Mouse (Mus musculus): ENCODE data around the gene Otud7a. TPM values are rescaled to one million over a fixed set of nuclear protein-coding genes. Genes with fewer than 3 reads are reported as not detected.

Otud7a gene
- polyA plus RNA-seq, 1 experiment from 2014 or later, result 0.10 TPM

- Histone ChIP-seq H3K9ac (replicated peaks) (no peak overlapping the region), H3K27ac (no peak overlapping the region), H3K4me2 (no peak overlapping the region), H3K4me3 (replicated peaks) (no peak overlapping the region), H3K27me3 (no peaks in the 10 kb centered on the region), H3K4me1 (replicated peaks) (no peaks in the 10 kb centered on the region), H3K9me3 (no peaks in the 10 kb centered on the region), H3K36me3 (no peaks in the 10 kb centered on the region)
- WGBS, result 83% methylated on average over 4 of the region's 4 CpGs
- ATAC-seq (ENCODE audit: insufficient number of reproducible peaks, insufficient read depth, low FRiP score, low TSS enrichment, low read depth), result no peak
These were observed 332.8 kb downstream of the Otud7a start for GRCm38 (mm10) chr7:63777328-63777727.

- WGBS, result 88% methylated on average over 3 of the region's 3 CpGs
- no peaks in the 10 kb centered on the region for H3K9me3 ChIP-seq
These were observed 336.3 kb downstream of the Otud7a start for GRCm38 (mm10) chr7:63780821-63781220.

GRCm38 (mm10) chr7:63789743-63790142 is 345.2 kb downstream of the Otud7a start:
- Histone ChIP-seq H3K36me3 (no peaks in the 10 kb centered on the region), H3K27ac (no peak overlapping the region), H3K27me3 (no peaks in the 10 kb centered on the region), H3K4me2 (no peak overlapping the region), H3K9ac (replicated peaks) (no peak overlapping the region), H3K4me3 (replicated peaks) (no peak overlapping the region), H3K4me1 (replicated peaks) (no peaks in the 10 kb centered on the region), H3K9me3 (no peaks in the 10 kb centered on the region)
- 80% methylated on average over 5 of the region's 5 CpGs for WGBS
- no peak for ATAC-seq (ENCODE audit: insufficient number of reproducible peaks, insufficient read depth, low FRiP score, low TSS enrichment, low read depth)

More at GRCm38 (mm10) chr7:63780821-63781220, 336.3 kb downstream of the Otud7a start:
- no peaks in the 10 kb centered on the region for H3K36me3 ChIP-seq
- H3K4me1 ChIP-seq (replicated peaks), result no peaks in the 10 kb centered on the region
- H3K4me2 ChIP-seq, result no peak overlapping the region
- H3K27ac ChIP-seq, result no peak overlapping the region
- no peaks in the 10 kb centered on the region for H3K27me3 ChIP-seq
- H3K4me3 ChIP-seq (replicated peaks), result no peak overlapping the region
- H3K9ac ChIP-seq (replicated peaks), result no peak overlapping the region
- ATAC-seq (ENCODE audit: insufficient number of reproducible peaks, insufficient read depth, low FRiP score, low TSS enrichment, low read depth), result no peak

GRCm38 (mm10) chr7:63796001-63796632 is 351.6 kb downstream of the Otud7a start:
- Histone ChIP-seq H3K9me3 (no peaks in the 10 kb centered on the region), H3K36me3 (no peaks in the 10 kb centered on the region)
- no peak for ATAC-seq (ENCODE audit: insufficient number of reproducible peaks, insufficient read depth, low FRiP score, low TSS enrichment, low read depth)

GRCm38 (mm10) chr7:63798446-63798845 is 353.9 kb downstream of the Otud7a start:
- Histone ChIP-seq H3K4me2 (no peak overlapping the region), H3K4me3 (replicated peaks) (no peak overlapping the region), H3K4me1 (replicated peaks) (no peaks in the 10 kb centered on the region), H3K9me3 (no peaks in the 10 kb centered on the region), H3K27ac (no peak overlapping the region), H3K27me3 (no peaks in the 10 kb centered on the region), H3K36me3 (no peaks in the 10 kb centered on the region), H3K9ac (replicated peaks) (no peak overlapping the region)
- no peak for ATAC-seq (ENCODE audit: insufficient number of reproducible peaks, insufficient read depth, low FRiP score, low TSS enrichment, low read depth)
- WGBS, result 84% methylated on average over 3 of the region's 3 CpGs

More at GRCm38 (mm10) chr7:63796001-63796632, 351.6 kb downstream of the Otud7a start:
- H3K9ac ChIP-seq (replicated peaks), result no peak overlapping the region
- no peaks in the 10 kb centered on the region for H3K4me1 ChIP-seq (replicated peaks)
- WGBS, result 8% methylated on average over 8 of the region's 8 CpGs
- no peak overlapping the region for H3K27ac ChIP-seq
- no peaks in the 10 kb centered on the region for H3K27me3 ChIP-seq
- no peak overlapping the region for H3K4me2 ChIP-seq
- no peak overlapping the region for H3K4me3 ChIP-seq (replicated peaks)

GRCm38 (mm10) chr7:63799304-63799703 is 354.8 kb downstream of the Otud7a start:
- Histone ChIP-seq H3K27me3 (no peaks in the 10 kb centered on the region), H3K4me2 (no peak overlapping the region), H3K9me3 (no peaks in the 10 kb centered on the region), H3K4me1 (replicated peaks) (no peaks in the 10 kb centered on the region), H3K36me3 (no peaks in the 10 kb centered on the region), H3K9ac (replicated peaks) (no peak overlapping the region), H3K4me3 (replicated peaks) (no peak overlapping the region), H3K27ac (no peak overlapping the region)
- ATAC-seq (ENCODE audit: insufficient number of reproducible peaks, insufficient read depth, low FRiP score, low TSS enrichment, low read depth), result no peak
- WGBS, result 91% methylated on average over 7 of the region's 7 CpGs

- 90% methylated on average over 21 of the region's 21 CpGs for WGBS
- H3K36me3 ChIP-seq, result no peaks in the 10 kb centered on the region
- H3K4me3 ChIP-seq (replicated peaks), result no peak overlapping the region
- H3K9me3 ChIP-seq, result no peaks in the 10 kb centered on the region
- ATAC-seq (ENCODE audit: insufficient number of reproducible peaks, insufficient read depth, low FRiP score, low TSS enrichment, low read depth), result no peak
- H3K4me1 ChIP-seq (replicated peaks), result no peaks in the 10 kb centered on the region
- H3K4me2 ChIP-seq, result no peak overlapping the region
- H3K9ac ChIP-seq (replicated peaks), result no peak overlapping the region
- H3K27ac ChIP-seq, result no peak overlapping the region
- H3K27me3 ChIP-seq, result no peaks in the 10 kb centered on the region
These were observed 358.2 kb downstream of the Otud7a start for GRCm38 (mm10) chr7:63802751-63803150.

Other genes starting within 250 kb of the Otud7a start
- gene Chrna7, start 232.2 kb upstream of the Otud7a start, polyA plus RNA-seq (2016; fragmentation: Nextera tagmentation; extraction: Ambion mirVana), result 5.0 and 5.3 TPM in 2 replicates